Mouse (Mus musculus): ENCODE measurements around the gene Cpe. TPM values are rescaled to one million over a fixed set of nuclear protein-coding genes. Genes with fewer than 3 reads are reported as not detected.

Gene Cpe
- polyA plus RNA-seq, 2 experiments: 1.2 to 2.2 TPM

DNA sequence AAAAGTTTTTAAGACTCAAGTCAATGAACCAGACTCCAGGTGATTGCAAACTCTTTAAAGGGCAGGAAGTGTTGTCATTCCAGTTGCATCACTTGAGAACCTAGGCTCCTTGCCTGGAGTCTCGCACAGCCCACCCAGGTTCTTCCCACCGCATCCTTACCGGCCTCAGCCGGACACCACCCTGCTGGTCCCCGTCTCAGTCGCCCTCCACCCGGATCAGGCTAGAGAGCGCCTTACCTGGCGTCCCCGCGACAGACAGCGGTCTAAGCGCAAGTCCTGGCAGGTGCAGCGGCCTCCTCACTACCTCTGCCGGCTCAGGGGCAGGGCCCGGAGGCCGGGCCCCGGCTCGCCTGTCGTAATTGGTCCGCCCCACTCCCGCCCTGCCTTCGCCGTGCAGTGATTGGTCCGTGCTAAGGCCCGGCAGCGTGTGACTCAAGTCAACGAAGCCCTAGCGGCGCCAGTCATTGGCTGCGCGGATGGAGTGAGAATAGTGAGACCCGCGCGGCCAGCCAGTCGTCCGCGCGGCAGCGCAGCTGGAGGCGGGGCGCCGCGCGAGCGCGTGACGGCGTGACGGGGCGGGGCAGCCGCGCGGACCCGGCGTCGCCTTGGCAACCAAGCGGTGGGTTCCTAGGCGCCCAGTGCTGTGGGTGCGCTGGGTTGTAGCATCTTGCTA, 40.6 kb upstream of the Cpe start, which contains the start of gene Msmo1:
TSS of gene Msmo1 (minus strand) at position 522 of the 673 bp plus-strand sequence.
- Histone ChIP-seq H3K4me1 (replicated peaks; ENCODE audit: control insufficient read depth in 2 of 2, insufficient read depth in 2 of 2, low read length in 1 of 2) (peaks cover 0 to 13% of the 10 kb centered on the region in 2 experiments; a peak in 3 of 4 replicates), H3K27ac (no peak within 1 kb of the TSS), H3K36me3 (replicated peaks; ENCODE audit: control insufficient read depth, insufficient read depth, low read depth) (peaks cover 2% of the 10 kb centered on the region), H3K4me2 (ENCODE audit: low read depth) (peak within 1 kb of the TSS; percentile 90), H3K27me3 (ENCODE audit: control insufficient read depth, insufficient read depth, low read length) (no peaks in the 10 kb centered on the region), H3K4me3 (ENCODE audit: insufficient read depth in 1 of 2, low read depth in 2 of 2, low read length in 2 of 2) (peak within 1 kb of the TSS; percentile 73 to 90), H3K9ac (replicated peaks) (peak within 1 kb of the TSS; percentile 72), H3K9me3 (ENCODE audit: control insufficient read depth, low read length) (no peaks in the 10 kb centered on the region)
- TF ChIP-seq EP300 (IDR thresholded peaks at IDR 0.05; ENCODE audit: low read depth): no peak
- 0 out of 2 replicates have a peak, but pooled peaks have one; percentile 9 for TF ChIP-seq CTCF (IDR thresholded peaks at IDR 0.05; ENCODE audit: low read depth)
- peak; percentile 96 to 98 (median 96) for DNase-seq (ENCODE audit: low read depth in 3 of 3, low spot score in 3 of 3)
- WGBS (ENCODE audit: insufficient replicate concordance): under 1% methylated on average over 60 of the region's 60 CpGs
- ATAC-seq (ENCODE audit: insufficient read depth): peak; percentile 99

- Histone ChIP-seq H3K9me3 (ENCODE audit: control insufficient read depth, low read length) (no peaks in the 10 kb centered on the region), H3K27ac (no peak overlapping the region), H3K27me3 (ENCODE audit: control insufficient read depth, insufficient read depth, low read length) (no peaks in the 10 kb centered on the region), H3K4me2 (ENCODE audit: low read depth) (peak overlapping the region; percentile 90), H3K4me1 (replicated peaks; ENCODE audit: control insufficient read depth in 2 of 2, insufficient read depth in 2 of 2, low read length in 1 of 2) (peaks cover 0 to 13% of the 10 kb centered on the region in 2 experiments; a peak in 3 of 4 replicates), H3K4me3 (ENCODE audit: insufficient read depth in 1 of 2, low read depth in 2 of 2, low read length in 2 of 2) (peak overlapping the region; percentile 73 to 90), H3K9ac (replicated peaks) (peak overlapping the region; percentile 72), H3K36me3 (replicated peaks; ENCODE audit: control insufficient read depth, insufficient read depth, low read depth) (peaks cover 2% of the 10 kb centered on the region)
- ATAC-seq (ENCODE audit: insufficient read depth): no peak
- DNase-seq (ENCODE audit: low read depth in 3 of 3, low spot score in 3 of 3): no peak
- 17% methylated on average over 9 of the region's 9 CpGs for WGBS (ENCODE audit: insufficient replicate concordance)
- TF ChIP-seq CTCF (IDR thresholded peaks at IDR 0.05; ENCODE audit: low read depth): no peak
- no peak for TF ChIP-seq EP300 (IDR thresholded peaks at IDR 0.05; ENCODE audit: low read depth)
Observed at GRCm38 (mm10) chr8:64732596-64732995, 39.7 kb upstream of the Cpe start.

DNA sequence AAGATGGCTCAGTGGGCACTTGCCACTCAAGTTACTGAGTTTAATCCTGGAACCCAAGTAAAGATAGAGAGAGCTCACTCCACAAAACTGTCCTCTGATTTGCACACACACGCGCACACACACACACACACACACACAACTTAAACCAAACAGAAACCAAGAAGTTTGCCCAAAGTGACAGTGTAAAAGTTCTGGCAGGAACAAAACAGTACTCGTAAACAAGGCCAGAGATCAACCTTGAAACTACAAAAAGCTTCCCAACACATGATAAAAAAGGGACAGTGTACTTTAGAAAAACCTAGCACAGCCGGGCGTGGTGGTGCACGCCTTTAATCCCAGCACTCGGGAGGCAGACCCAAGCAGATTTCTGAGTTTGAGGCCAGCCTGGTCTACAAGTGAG, 35.3 kb upstream of the Cpe start:
- Histone ChIP-seq H3K4me1 (replicated peaks; ENCODE audit: control insufficient read depth in 2 of 2, insufficient read depth in 2 of 2, low read length in 1 of 2) (peaks cover 0 to 5% of the 10 kb centered on the region in 2 experiments; a peak in 3 of 4 replicates), H3K27ac (no peak overlapping the region), H3K4me2 (ENCODE audit: low read depth) (no peak overlapping the region), H3K36me3 (replicated peaks; ENCODE audit: control insufficient read depth, insufficient read depth, low read depth) (peaks cover 5% of the 10 kb centered on the region), H3K4me3 (ENCODE audit: insufficient read depth in 1 of 2, low read depth in 2 of 2, low read length in 2 of 2) (no peak overlapping the region), H3K27me3 (ENCODE audit: control insufficient read depth, insufficient read depth, low read length) (no peaks in the 10 kb centered on the region), H3K9ac (replicated peaks) (no peak overlapping the region), H3K9me3 (ENCODE audit: control insufficient read depth, low read length) (no peaks in the 10 kb centered on the region)
- TF ChIP-seq EP300 (IDR thresholded peaks at IDR 0.05; ENCODE audit: low read depth) (no peak), CTCF (IDR thresholded peaks at IDR 0.05; ENCODE audit: low read depth) (no peak)
- 73% methylated on average over 7 of the region's 7 CpGs for WGBS (ENCODE audit: insufficient replicate concordance)
- DNase-seq (ENCODE audit: low read depth in 3 of 3, low spot score in 3 of 3): no peak
- ATAC-seq (ENCODE audit: insufficient read depth): no peak

GRCm38 (mm10) chr8:64726190-64726695, 33.4 kb upstream of the Cpe start:
- Histone ChIP-seq H3K4me3 (ENCODE audit: insufficient read depth in 1 of 2, low read depth in 2 of 2, low read length in 2 of 2) (no peak overlapping the region), H3K27me3 (ENCODE audit: control insufficient read depth, insufficient read depth, low read length) (no peaks in the 10 kb centered on the region), H3K4me1 (replicated peaks; ENCODE audit: control insufficient read depth in 2 of 2, insufficient read depth in 2 of 2, low read length in 1 of 2) (no peaks in the 10 kb centered on the region), H3K9ac (replicated peaks) (no peak overlapping the region; the same call in 1 of the 2 replicates), H3K36me3 (replicated peaks; ENCODE audit: control insufficient read depth, insufficient read depth, low read depth) (peaks cover 5% of the 10 kb centered on the region), H3K9me3 (ENCODE audit: control insufficient read depth, low read length) (no peaks in the 10 kb centered on the region), H3K27ac (no peak overlapping the region), H3K4me2 (ENCODE audit: low read depth) (no peak overlapping the region)
- WGBS (ENCODE audit: insufficient replicate concordance): 55% methylated on average over 4 of the region's 4 CpGs
- no peak for ATAC-seq (ENCODE audit: insufficient read depth)
- TF ChIP-seq EP300 (IDR thresholded peaks at IDR 0.05; ENCODE audit: low read depth) (no peak), CTCF (IDR thresholded peaks at IDR 0.05; ENCODE audit: low read depth) (no peak)
- no peak for DNase-seq (ENCODE audit: low read depth in 3 of 3, low spot score in 3 of 3)

GRCm38 (mm10) chr8:64723206-64723605, 30.4 kb upstream of the Cpe start:
- peaks cover 3% of the 10 kb centered on the region; the same call in 1 of the 2 replicates for H3K36me3 ChIP-seq (replicated peaks; ENCODE audit: control insufficient read depth, insufficient read depth, low read depth)
- no peak for DNase-seq (ENCODE audit: low read depth in 3 of 3, low spot score in 3 of 3)
- no peak overlapping the region for H3K27ac ChIP-seq

More at GRCm38 (mm10) chr8:64723206-64723605, 30.4 kb upstream of the Cpe start:
- H3K4me2 ChIP-seq (ENCODE audit: low read depth): no peak overlapping the region
- TF ChIP-seq CTCF (IDR thresholded peaks at IDR 0.05; ENCODE audit: low read depth) (no peak), EP300 (IDR thresholded peaks at IDR 0.05; ENCODE audit: low read depth) (no peak)
- H3K9ac ChIP-seq (replicated peaks): no peak overlapping the region
- no peak overlapping the region for H3K4me3 ChIP-seq (ENCODE audit: insufficient read depth in 1 of 2, low read depth in 2 of 2, low read length in 2 of 2)
- no peak for ATAC-seq (ENCODE audit: insufficient read depth)
- H3K4me1 ChIP-seq (replicated peaks; ENCODE audit: control insufficient read depth in 2 of 2, insufficient read depth in 2 of 2, low read length in 1 of 2): no peaks in the 10 kb centered on the region
- no peaks in the 10 kb centered on the region for H3K9me3 ChIP-seq (ENCODE audit: control insufficient read depth, low read length)
- 64% methylated on average over 2 of the region's 2 CpGs for WGBS (ENCODE audit: insufficient replicate concordance)
- H3K27me3 ChIP-seq (ENCODE audit: control insufficient read depth, insufficient read depth, low read length): no peaks in the 10 kb centered on the region

Data from liver, embryonic 14.5 days (tissue).